Mouse (Mus musculus) thymus, adult 2 months (tissue): ENCODE data around the gene Slmap.

ENCODE experiments used
- CTCF ChIP-seq: fragments of 200-500 bp; IDR thresholded peaks from 2 replicates; pipeline ENCODE4 v1.5.1; 2012; ENCODE audit warnings: mild to moderate bottlenecking, control low read depth, low read length, moderate library complexity, borderline replicate concordance; ENCODE audit not compliant: control insufficient read depth, poor library complexity, insufficient read depth; ENCODE audit errors: extremely low read depth
- POLR2A ChIP-seq: fragments of 200-500 bp; IDR thresholded peaks from 2 replicates; pipeline ENCODE4 v1.6.1; 2012; ENCODE audit warnings: mild to moderate bottlenecking, low read length, control low read depth, moderate library complexity; ENCODE audit not compliant: control insufficient read depth, poor library complexity, insufficient read depth; ENCODE audit errors: extremely low read depth

GRCm38 (mm10) chr14:26488329-26489020, 46.3 kb downstream of the Slmap start:
- TF ChIP-seq POLR2A: no peak
- TF ChIP-seq CTCF: no peak
